12 mouse cellular contexts compared by ENCODE assay signal in the genomic region with DNA sequence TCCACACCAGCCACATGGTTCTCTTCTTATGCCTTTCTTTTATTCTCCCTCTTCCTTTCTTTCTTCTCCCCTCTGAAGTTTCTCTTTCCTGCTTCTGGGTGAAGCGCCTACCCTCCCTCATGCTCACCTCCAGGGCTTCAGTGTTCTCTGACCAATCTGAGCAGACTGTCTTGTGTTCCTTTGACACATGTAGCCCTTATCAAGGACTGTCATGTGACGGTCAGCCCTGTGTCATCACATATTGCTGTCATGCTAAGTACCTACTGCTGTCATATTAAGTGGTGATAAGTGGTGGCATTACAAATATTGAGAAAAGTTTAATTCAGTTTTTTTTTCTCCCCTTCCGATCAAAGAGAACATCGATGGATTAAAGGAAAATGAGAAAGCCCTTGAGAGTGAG. TPM values are rescaled to one million over a fixed set of nuclear protein-coding genes. Genes with fewer than 3 reads are reported as not detected.
A peak's percentile ranks its signal among the peaks of the same experiment; 100 is the strongest.
DNase-seq lines count a peak whose midpoint lies in the region; ATAC-seq and TF ChIP-seq lines count a peak whose summit lies in the region.
"Had no signal": no experiment of that assay in that cellular context is flagged by ENCODE, and none has a peak within 500 bp of the region (broad histone marks: within the 10 kb centered on the region; RNA-seq: fewer than 3 reads in every experiment).

No protein-coding gene starts in this region.

- H3K4me1 ChIP-seq in heart, embryonic 11.5 days (ENCODE audit: control insufficient read depth, insufficient read depth, low read length): peaks cover 61% of the 10 kb centered on the region
- peaks cover 22% of the 10 kb centered on the region for H3K4me1 ChIP-seq in lung, embryonic 14.5 days (ENCODE audit: insufficient read depth)

- 0 out of 2 replicates have a peak, but pooled peaks cover 2% of the 10 kb centered on the region for H3K27me3 ChIP-seq in heart, embryonic 11.5 days (ENCODE audit: control insufficient read depth, insufficient read depth, low read length)
- H3K27me3 ChIP-seq in lung, embryonic 14.5 days (ENCODE audit: insufficient read depth, low read length): no peaks in the 10 kb centered on the region
- H3K27me3 ChIP-seq: limb, embryonic 13.5 days had no signal

- WGBS in heart, embryonic 11.5 days (ENCODE audit: insufficient replicate concordance): 60% methylated on average over 4 of the region's 4 CpGs
- WGBS in lung, embryonic 14.5 days: 50% methylated on average over 4 of the region's 4 CpGs

- H3K9me3 ChIP-seq in heart, embryonic 11.5 days (replicated peaks; ENCODE audit: control insufficient read depth, low read length): no peaks in the 10 kb centered on the region
- no peaks in the 10 kb centered on the region for H3K9me3 ChIP-seq in lung, embryonic 14.5 days (ENCODE audit: low read depth, low read length)
- H3K9me3 ChIP-seq: limb, embryonic 13.5 days had no signal

- intact Hi-C loops in heart, postnatal 25 days (cut with DNase I): no loop called here

- peak overlapping the region; percentile 23; the same call in 1 of the 2 replicates for H3K27ac ChIP-seq in heart, embryonic 11.5 days (ENCODE audit: low read depth, low read length)
- H3K27ac ChIP-seq in lung, embryonic 14.5 days (ENCODE audit: low read depth): peak overlapping the region; percentile 54; the same call in 1 of the 2 replicates
- H3K27ac ChIP-seq: limb, embryonic 13.5 days had no signal

- no peaks in the 10 kb centered on the region; the same call in 1 of the 2 replicates for H3K36me3 ChIP-seq in heart, embryonic 11.5 days (ENCODE audit: control insufficient read depth, insufficient read depth, low read length)
- H3K36me3 ChIP-seq in lung, embryonic 14.5 days (ENCODE audit: insufficient read depth): peaks cover 4% of the 10 kb centered on the region; the same call in 1 of the 2 replicates
- H3K36me3 ChIP-seq: limb, embryonic 13.5 days had no signal

- no peak overlapping the region for H3K9ac ChIP-seq in heart, embryonic 11.5 days (ENCODE audit: low read depth, low read length)
- no peak overlapping the region for H3K9ac ChIP-seq in lung, embryonic 14.5 days
- H3K9ac ChIP-seq: limb, embryonic 13.5 days had no signal

- no peak overlapping the region for H3K4me3 ChIP-seq in heart, embryonic 11.5 days (ENCODE audit: low read depth, low read length)
- H3K4me3 ChIP-seq in lung, embryonic 14.5 days (ENCODE audit: low read depth, low read length): no peak overlapping the region
- H3K4me3 ChIP-seq: limb, embryonic 13.5 days had no signal

- no peak overlapping the region for H3K4me2 ChIP-seq in heart, embryonic 11.5 days
- H3K4me2 ChIP-seq in lung, embryonic 14.5 days: no peak overlapping the region
- H3K4me2 ChIP-seq: limb, embryonic 13.5 days had no signal

- no peak for DNase-seq in heart, postnatal 25 days (ENCODE audit: low spot score)
- no peak for DNase-seq in lung, embryonic 14.5 days
- DNase-seq in lung, postnatal 14 days: no peak
- DNase-seq in ovary, postnatal 36 days (ENCODE audit: low spot score): no peak
- DNase-seq in kidney, postnatal 25 days: no peak
- DNase-seq: cerebellum, adult 11 months; cerebellum, postnatal 36 days; kidney, adult 11 months had no signal

- TF ChIP-seq CTCF in lung, embryonic 14.5 days (IDR thresholded peaks at IDR 0.05; ENCODE audit: low read depth): no peak

- ATAC-seq in heart, embryonic 11.5 days (replicated peaks; ENCODE audit: insufficient number of reproducible peaks, low FRiP score, low TSS enrichment): 0 out of 2 replicates have a peak, but pooled peaks have one; percentile 55
- ATAC-seq in lung, embryonic 14.5 days (ENCODE audit: insufficient read depth): peak; percentile 36; the same call in 1 of the 2 replicates
- peak; percentile 60; the same call in 1 of the 2 replicates for ATAC-seq in erythroid progenitor cell, adult 5-6 weeks (replicated peaks; ENCODE audit: low FRiP score, poor library complexity, severe bottlenecking)
- peak; percentile 32; the same call in 1 of the 2 replicates for ATAC-seq in megakaryocyte-erythroid progenitor cell, adult 5-6 weeks (replicated peaks; ENCODE audit: low FRiP score, low TSS enrichment, poor library complexity, severe bottlenecking)

RNA-seq across cellular contexts. Expression of gene Cblb, which starts 28.5 kb away (rescaled TPM):
- 15.3 and 17.4 TPM in 2 replicates for polyA plus RNA-seq in heart, embryonic 11.5 days (2014; fragmentation: Nextera tagmentation; extraction: Ambion mirVana)
- total RNA-seq in heart, postnatal 25 days (2021): 10 to 100 TPM; 14.2 to 16.1 TPM
- 19.8 and 21.8 TPM in 2 replicates for polyA plus RNA-seq in lung, embryonic 14.5 days (2014; fragmentation: Nextera tagmentation; extraction: Ambion mirVana)
- total RNA-seq in erythroid progenitor cell, adult 5-6 weeks (2015; ENCODE audit: low replicate concordance): 14.3 and 17.3 TPM in 2 replicates
- 5.4 and 7.8 TPM in 2 replicates for total RNA-seq in erythroid progenitor cell, adult 5-6 weeks (2017; ENCODE audit: low replicate concordance)
- total RNA-seq in megakaryocyte-erythroid progenitor cell, adult 5-6 weeks (2014; fragmentation: Nextera tagmentation): 19.9 and 21.9 TPM in 2 replicates
- 8.8 and 10.2 TPM in 2 replicates for total RNA-seq in megakaryocyte-erythroid progenitor cell, adult 5-6 weeks (2017)
